Mouse (Mus musculus) large intestine, adult 2 months (tissue): ENCODE measurements around the gene Hist1h2bh. TPM values are rescaled to one million over a fixed set of nuclear protein-coding genes. Genes with fewer than 3 reads are reported as not detected.

Source experiments
- DNase-seq: peaks from one replicate; pipeline ENCODE4 v3.0.0-alpha.2; 2012; ENCODE audit warnings: low read depth, low spot score
- whole genome bisulfite sequencing: fragments of 180-500 bp; shearing (Covaris S2); methylation state at CpG from one replicate; pipeline ENCODE4 v1.1.7; 2018; 5-methylcytosine and 5-hydroxymethylcytosine counted together
- polyA plus RNA-seq: library from polyadenylated mRNA; depleted of rRNA; stranded (reverse); fragments of >200 nt; gene quantifications from 2 replicates; pipeline ENCODE4 v1.2.3, GENCODE M21; 2012

Hist1h2bh gene
- polyA plus RNA-seq, 1 experiment, result 5.2 TPM

GRCm38 (mm10) chr13:23515826-23516620, 27.2 kb downstream of the Hist1h2bh start:
- 58% methylated on average over 15 of the region's 15 CpGs for WGBS
- DNase-seq, result no peak

GRCm38 (mm10) chr13:23515281-23515680, 27.9 kb downstream of the Hist1h2bh start:
- DNase-seq, result no peak
- 86% methylated on average over 5 of the region's 5 CpGs for WGBS

DNA sequence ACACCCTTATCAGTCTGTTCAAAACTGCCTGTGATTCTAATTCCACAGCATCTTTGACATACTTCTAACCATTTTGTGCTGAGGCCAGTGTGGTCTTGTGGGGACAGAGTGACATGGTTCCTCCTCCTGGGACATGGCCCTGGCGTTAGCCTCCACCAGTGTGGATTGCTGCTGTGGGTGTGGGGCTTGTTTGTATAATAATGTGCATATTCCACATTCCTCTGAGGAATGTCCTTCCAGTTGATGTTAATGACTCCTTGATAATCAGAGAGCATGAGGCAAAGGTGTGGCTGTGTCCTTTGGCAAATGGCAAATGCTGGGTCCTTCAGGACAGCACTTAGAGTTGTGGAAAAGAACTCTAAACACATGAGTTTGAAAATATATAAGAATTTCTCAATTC, 29.7 kb downstream of the Hist1h2bh start:
- no peak for DNase-seq
- WGBS, result 81% methylated on average over 1 of the region's 1 CpGs

- WGBS, result 24% methylated on average over 1 of the region's 1 CpGs
Measured at GRCm38 (mm10) chr13:23510127-23510526, 33.1 kb downstream of the Hist1h2bh start.

GRCm38 (mm10) chr13:23506819-23507515, 36.2 kb downstream of the Hist1h2bh start:
- DNase-seq, result no peak
- WGBS, result 73% methylated on average over 14 of the region's 14 CpGs

More at GRCm38 (mm10) chr13:23510127-23510526, 33.1 kb downstream of the Hist1h2bh start:
- DNase-seq, result no peak

DNA sequence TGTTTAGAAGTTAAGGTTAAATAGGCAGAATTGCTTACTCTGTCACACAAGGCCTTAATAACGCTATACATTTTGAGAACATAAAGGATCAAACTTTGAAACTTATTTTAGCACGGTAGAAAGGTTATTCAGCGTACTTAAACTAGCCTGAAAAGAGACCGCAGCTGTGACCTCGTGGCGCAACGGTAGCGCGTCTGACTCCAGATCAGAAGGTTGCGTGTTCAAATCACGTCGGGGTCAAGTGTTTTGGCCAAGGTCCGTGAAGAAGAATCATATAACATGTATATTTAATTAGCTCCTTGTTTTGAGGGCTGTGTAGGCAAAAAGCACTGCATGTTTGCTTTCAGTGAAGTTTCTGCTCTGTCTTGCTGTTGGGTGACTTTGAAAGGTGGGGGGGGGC, 36.8 kb downstream of the Hist1h2bh start:
- 60% methylated on average over 13 of the region's 13 CpGs for WGBS
- no peak for DNase-seq

DNA sequence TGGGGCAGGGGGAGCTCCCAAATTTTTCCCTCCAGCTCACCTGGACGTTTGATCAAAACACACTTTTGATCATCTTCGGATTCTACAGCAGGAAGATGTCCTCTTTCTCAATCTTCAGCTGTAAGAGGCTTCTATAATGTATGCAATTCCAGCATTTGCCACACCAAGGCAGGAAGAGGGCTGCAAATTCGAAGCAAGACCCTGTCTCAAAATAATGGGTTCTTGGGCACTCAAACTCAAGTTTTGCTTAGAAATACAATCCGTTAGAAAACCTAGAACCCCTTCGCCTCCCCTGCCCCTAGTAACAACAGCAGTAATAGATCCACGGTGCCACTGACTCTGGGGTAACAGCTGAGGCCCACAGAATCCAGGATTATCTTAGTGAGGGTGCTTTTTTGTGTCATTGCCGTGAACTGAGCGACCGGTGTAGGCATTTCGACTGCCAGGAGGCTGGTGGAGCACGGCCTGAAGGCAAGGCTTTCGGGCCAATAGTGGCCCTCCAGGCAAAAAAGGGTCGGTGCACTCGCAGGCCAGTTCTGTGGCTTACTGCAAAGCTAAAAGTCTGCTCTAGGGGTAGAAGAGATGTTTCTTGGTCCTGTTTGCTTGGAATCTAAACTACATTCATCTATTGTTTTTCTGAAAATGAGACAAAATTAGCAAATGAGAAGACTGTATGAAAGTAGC, 37.4 kb downstream of the Hist1h2bh start:
- no peak for DNase-seq
- 60% methylated on average over 14 of the region's 14 CpGs for WGBS

DNA sequence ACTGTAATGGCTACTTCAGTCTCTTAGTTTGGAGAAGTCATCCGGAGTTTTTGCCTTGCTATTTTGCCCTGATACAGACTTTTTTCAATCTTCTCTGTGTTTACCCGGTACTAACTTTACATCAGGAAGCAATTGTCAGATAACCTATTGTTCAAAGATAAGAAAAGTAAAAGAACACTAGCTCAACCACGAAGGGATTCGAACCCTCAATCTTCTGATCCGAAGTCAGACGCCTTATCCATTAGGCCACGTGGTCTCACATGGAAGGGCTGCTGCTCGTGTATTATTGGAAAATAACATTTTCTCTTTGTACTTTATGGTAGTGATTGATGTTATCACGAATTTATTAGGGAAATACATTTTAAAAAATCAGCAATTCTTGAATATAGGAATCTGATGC, 39.4 kb downstream of the Hist1h2bh start:
- no peak for DNase-seq
- WGBS, result 10% methylated on average over 9 of the region's 9 CpGs

GRCm38 (mm10) chr13:23502916-23503315, 40.3 kb downstream of the Hist1h2bh start:
- WGBS, result 77% methylated on average over 4 of the region's 4 CpGs
- no peak for DNase-seq

DNA sequence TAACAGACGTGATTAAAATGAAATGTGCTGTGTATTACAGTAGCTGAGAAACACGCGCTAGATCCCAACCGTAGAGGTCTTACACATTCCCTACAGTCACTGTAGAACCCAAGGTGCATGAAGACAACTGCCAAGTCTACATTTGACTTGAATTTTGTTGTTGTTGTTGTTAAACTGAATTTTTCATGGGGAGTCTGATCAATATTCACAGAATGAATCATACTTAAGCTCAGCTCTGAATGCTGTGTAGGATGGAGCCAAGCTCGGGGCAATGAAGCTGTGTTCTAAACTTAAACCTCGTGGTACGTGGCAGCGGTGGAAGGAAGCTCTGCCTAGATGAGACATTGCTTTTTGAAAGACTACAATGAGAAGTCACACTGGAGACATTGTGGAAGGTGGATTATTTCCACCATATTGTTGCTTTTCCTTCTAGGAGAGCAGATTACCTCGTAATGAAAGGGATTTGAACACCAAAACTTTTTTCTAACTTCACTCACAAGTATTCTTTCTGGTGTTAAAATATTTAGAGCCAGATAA, 41.1 kb downstream of the Hist1h2bh start:
- 72% methylated on average over 9 of the region's 9 CpGs for WGBS

DNA sequence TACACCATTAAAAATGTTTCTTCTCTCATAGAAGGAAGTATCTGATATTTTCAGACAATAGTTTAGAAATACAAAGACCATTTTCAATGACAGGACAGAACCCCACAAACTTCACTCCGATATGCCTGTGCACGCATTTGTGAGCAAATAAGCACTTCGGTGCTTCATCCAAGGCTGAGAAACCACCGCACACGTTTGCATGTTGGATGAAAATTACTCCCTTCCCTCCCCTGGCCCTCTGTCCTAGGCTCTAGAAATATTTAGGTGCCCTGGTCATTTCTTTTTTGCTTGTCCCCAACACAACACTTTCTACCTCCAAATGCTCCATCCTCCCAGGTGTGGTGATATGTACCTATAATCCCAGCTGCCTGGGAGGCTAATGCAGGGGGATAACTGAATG, 41.7 kb downstream of the Hist1h2bh start:
- no peak for DNase-seq
- 51% methylated on average over 5 of the region's 5 CpGs for WGBS

More for the DNA sequence above, 41.1 kb downstream of the Hist1h2bh start:
- no peak for DNase-seq

GRCm38 (mm10) chr13:23500424-23501200, 42.6 kb downstream of the Hist1h2bh start:
- no peak for DNase-seq
- 18% methylated on average over 17 of the region's 17 CpGs for WGBS

DNA sequence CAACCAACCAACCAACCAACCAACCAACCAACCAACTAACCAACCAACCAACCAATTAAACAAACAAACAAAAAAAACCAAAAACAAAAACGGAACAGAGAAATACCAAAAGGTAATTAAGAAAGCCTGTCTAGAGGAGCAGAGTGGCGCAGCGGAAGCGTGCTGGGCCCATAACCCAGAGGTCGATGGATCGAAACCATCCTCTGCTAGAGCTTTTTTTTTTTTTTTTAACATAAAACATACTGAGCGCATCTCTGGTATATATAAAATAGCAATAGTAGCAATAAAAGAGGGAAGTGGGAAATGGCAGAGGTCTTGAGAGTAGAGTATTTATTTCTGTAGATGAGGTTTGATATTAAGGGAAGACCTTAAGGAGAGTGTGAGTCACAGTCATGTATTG, 43.2 kb downstream of the Hist1h2bh start:
- no peak for DNase-seq
- 64% methylated on average over 7 of the region's 7 CpGs for WGBS

- DNase-seq, result no peak
- 23% methylated on average over 10 of the region's 10 CpGs for WGBS
Measured at GRCm38 (mm10) chr13:23498653-23499052, 44.5 kb downstream of the Hist1h2bh start.

- no peak for DNase-seq
- 48% methylated on average over 19 of the region's 19 CpGs for WGBS
Measured at GRCm38 (mm10) chr13:23497656-23498321, 45.4 kb downstream of the Hist1h2bh start.

- 67% methylated on average over 6 of the region's 6 CpGs for WGBS
- DNase-seq, result no peak
Measured at GRCm38 (mm10) chr13:23495526-23495925, 47.7 kb downstream of the Hist1h2bh start.

GRCm38 (mm10) chr13:23491990-23492389, 51.2 kb downstream of the Hist1h2bh start:
- no peak for DNase-seq
- WGBS, result 25% methylated on average over 14 of the region's 14 CpGs
